Mouse (Mus musculus): ENCODE measurements around the gene Disp3.

GRCm38 (mm10) chr4:148194400-148194799, 93.4 kb downstream of the Disp3 start:
- no peak for TF ChIP-seq CTCF (IDR thresholded peaks at IDR 0.05; ENCODE audit: low read depth)
- TF ChIP-seq EP300 (IDR thresholded peaks at IDR 0.05; ENCODE audit: low read depth), result no peak

All from heart, postnatal 0 days (tissue).